Mouse (Mus musculus): ENCODE results near the gene Ptpn14. TPM values are rescaled to one million over a fixed set of nuclear protein-coding genes. Genes with fewer than 3 reads are reported as not detected.

The Ptpn14 gene
- polyA plus RNA-seq, 1 experiment from 2014 or later: 5.0 TPM

DNA sequence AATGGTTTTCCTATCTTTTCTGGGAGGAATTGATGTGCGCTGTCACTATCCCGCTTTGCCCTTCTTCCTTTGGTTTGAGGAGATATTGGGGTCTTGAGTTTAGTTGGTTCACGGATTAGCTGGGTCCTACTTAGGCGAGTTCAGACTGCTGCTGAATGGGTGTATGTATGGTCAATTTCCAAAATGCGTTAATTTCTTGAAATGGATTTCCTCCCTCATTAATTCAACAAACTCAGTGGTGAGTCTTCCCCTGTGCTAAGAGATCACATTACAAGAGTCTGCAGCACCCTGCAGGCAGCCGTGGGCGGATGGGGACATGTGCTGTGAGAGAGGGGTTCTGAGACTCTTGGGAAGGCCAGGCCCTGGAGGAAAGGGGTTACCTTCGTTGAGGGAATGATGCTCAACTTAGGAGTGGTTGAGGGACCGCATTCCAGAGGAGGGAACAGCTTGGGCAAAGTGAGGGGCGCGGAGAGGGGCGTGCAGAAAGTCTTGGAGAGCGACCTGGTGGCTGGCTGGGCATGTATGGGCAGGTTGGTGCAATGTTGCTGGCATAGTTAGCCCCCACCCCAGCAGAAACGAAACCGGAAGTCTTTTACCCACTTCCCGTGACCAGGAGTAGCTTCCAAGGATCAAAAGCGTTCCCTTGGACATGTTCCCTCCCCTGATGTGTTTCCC is 1.2 kb downstream of the Ptpn14 start:
- peaks cover 63% of the 10 kb centered on the region for H3K4me1 ChIP-seq (replicated peaks)
- peak overlapping the region; percentile 35 for H3K27ac ChIP-seq
- peak; percentile 18 for DNase-seq (ENCODE audit: low spot score)
- H3K36me3 ChIP-seq: no peaks in the 10 kb centered on the region
- peak overlapping the region; percentile 85 for H3K4me3 ChIP-seq
- no peaks in the 10 kb centered on the region for H3K9me3 ChIP-seq
- WGBS: 8% methylated on average over 17 of the region's 17 CpGs
- peaks cover 37% of the 10 kb centered on the region for H3K27me3 ChIP-seq (ENCODE audit: insufficient read depth, poor library complexity, severe bottlenecking)

DNA sequence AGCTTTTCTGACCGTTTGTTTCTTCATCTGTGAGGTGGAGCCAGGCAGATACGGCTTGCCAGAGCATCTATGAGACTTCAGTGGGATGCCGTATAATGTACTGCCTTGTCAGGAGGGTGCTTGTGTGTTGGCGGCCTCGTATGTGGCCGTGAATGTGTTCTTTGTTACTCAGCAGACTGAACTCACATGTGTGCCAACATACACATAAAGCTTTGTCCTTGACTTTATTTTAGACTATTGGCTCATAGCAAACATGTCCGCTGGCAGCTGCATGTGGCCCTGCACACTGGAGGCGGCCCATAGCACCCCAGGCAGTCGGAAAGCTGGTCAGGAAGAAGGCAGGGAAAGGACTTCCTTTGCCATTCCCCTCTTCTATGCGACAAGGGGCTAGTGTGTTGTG is 3.6 kb downstream of the Ptpn14 start:
- Histone ChIP-seq H3K27me3 (ENCODE audit: insufficient read depth, poor library complexity, severe bottlenecking) (peaks cover 29% of the 10 kb centered on the region), H3K4me1 (replicated peaks) (peaks cover 56% of the 10 kb centered on the region), H3K27ac (no peak overlapping the region), H3K9me3 (no peaks in the 10 kb centered on the region), H3K36me3 (no peaks in the 10 kb centered on the region), H3K4me3 (no peak overlapping the region)
- 73% methylated on average over 10 of the region's 10 CpGs for WGBS
- no peak for DNase-seq (ENCODE audit: low spot score)

DNA sequence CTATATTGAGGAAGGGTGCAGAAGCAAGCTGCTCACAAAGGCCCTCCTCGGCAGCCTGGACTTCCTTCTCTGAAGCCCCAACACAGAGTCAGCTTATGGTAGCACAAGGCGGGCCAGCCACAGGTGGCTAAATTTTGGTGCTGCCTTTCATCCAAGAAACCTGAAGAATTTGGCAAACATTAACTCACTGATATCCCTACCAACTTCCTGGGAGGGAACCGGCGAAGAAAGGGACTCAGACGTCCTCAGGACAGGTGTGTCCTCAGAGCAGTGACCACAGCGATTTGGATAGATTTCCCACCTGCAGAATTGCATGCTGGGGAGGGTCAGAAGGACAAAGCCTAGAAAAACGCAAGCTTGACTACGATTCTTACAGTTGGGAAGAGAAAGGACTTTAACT is 4.1 kb downstream of the Ptpn14 start:
- peaks cover 51% of the 10 kb centered on the region for H3K4me1 ChIP-seq (replicated peaks)
- peaks cover 29% of the 10 kb centered on the region for H3K27me3 ChIP-seq (ENCODE audit: insufficient read depth, poor library complexity, severe bottlenecking)
- WGBS: 79% methylated on average over 8 of the region's 8 CpGs
- H3K4me3 ChIP-seq: no peak overlapping the region
- no peaks in the 10 kb centered on the region for H3K9me3 ChIP-seq
- DNase-seq (ENCODE audit: low spot score): no peak
- no peak overlapping the region for H3K27ac ChIP-seq
- no peaks in the 10 kb centered on the region for H3K36me3 ChIP-seq

DNA sequence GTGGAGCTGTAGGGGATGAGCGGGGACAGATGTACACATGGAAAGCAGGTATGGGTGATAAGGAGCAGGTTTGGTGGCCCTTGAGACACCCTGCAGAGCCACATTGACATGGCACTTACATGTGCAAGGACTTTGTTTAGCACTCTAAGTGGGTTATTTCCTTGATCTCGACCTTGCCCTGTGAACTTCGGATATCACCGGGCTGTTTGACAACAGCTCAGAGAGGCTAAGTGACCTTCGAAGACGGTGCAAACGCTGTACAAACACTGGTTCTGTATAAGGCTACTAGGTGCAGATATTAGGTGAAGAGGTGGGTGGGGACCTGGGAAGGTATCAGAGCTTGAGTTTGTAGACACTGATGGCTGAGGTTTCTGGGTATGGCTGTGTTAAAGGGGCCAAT is 12.0 kb downstream of the Ptpn14 start:
- Histone ChIP-seq H3K27ac (no peak overlapping the region), H3K4me3 (no peak overlapping the region), H3K27me3 (ENCODE audit: insufficient read depth, poor library complexity, severe bottlenecking) (no peaks in the 10 kb centered on the region), H3K4me1 (replicated peaks) (peaks cover 16% of the 10 kb centered on the region), H3K36me3 (0 out of 2 replicates have a peak, but pooled peaks cover 11% of the 10 kb centered on the region), H3K9me3 (no peaks in the 10 kb centered on the region)
- DNase-seq (ENCODE audit: low spot score): no peak
- 91% methylated on average over 7 of the region's 7 CpGs for WGBS

DNA sequence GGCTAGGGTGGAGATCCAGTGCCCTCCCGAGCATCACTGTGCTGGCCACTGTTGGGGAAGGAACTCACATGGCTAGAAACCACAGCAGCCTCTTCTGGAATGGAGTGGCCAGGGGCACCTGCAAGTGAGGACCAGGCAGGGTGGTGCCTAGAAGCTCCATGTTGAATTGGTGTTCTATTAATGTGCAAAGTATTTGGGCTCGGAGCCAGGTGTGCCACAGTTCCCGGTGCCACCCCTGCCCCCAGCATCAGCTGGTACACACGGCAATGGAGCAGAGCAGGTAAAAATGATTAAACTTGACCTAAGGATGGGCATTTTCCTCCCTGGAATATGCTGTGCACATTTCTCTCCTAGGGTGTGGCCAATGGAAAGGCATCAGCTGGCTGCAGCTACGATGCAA is 14.0 kb downstream of the Ptpn14 start:
- Histone ChIP-seq H3K36me3 (0 out of 2 replicates have a peak, but pooled peaks cover 11% of the 10 kb centered on the region), H3K9me3 (no peaks in the 10 kb centered on the region), H3K4me3 (no peak overlapping the region), H3K27ac (no peak overlapping the region), H3K4me1 (replicated peaks) (peaks cover 24% of the 10 kb centered on the region), H3K27me3 (ENCODE audit: insufficient read depth, poor library complexity, severe bottlenecking) (no peaks in the 10 kb centered on the region)
- 93% methylated on average over 5 of the region's 5 CpGs for WGBS
- DNase-seq (ENCODE audit: low spot score): no peak

DNA sequence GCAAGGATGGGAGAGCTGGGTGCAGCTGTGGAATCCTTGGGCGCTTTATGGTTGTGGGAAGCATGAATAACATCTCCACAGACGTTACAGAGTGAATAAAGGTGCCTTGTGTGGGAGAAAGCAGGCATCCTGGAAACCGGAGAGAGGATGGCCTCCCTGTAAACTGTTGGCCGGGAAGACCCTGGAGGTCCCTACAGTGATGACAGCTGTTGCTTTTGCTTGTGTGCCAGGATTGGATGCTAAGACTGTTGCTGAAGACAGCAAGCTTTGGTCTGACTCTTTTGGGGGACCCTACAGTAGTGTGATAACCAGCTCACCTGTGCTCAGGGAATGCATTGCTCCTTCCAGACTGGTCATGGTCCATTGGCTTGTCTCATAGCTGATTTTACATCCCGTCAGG is 15.1 kb downstream of the Ptpn14 start:
- H3K27ac ChIP-seq: no peak overlapping the region
- H3K9me3 ChIP-seq: no peaks in the 10 kb centered on the region
- peaks cover 24% of the 10 kb centered on the region for H3K4me1 ChIP-seq (replicated peaks)
- no peak overlapping the region for H3K4me3 ChIP-seq
- DNase-seq (ENCODE audit: low spot score): no peak
- 90% methylated on average over 5 of the region's 5 CpGs for WGBS
- H3K27me3 ChIP-seq (ENCODE audit: insufficient read depth, poor library complexity, severe bottlenecking): no peaks in the 10 kb centered on the region
- 0 out of 2 replicates have a peak, but pooled peaks cover 11% of the 10 kb centered on the region for H3K36me3 ChIP-seq

DNA sequence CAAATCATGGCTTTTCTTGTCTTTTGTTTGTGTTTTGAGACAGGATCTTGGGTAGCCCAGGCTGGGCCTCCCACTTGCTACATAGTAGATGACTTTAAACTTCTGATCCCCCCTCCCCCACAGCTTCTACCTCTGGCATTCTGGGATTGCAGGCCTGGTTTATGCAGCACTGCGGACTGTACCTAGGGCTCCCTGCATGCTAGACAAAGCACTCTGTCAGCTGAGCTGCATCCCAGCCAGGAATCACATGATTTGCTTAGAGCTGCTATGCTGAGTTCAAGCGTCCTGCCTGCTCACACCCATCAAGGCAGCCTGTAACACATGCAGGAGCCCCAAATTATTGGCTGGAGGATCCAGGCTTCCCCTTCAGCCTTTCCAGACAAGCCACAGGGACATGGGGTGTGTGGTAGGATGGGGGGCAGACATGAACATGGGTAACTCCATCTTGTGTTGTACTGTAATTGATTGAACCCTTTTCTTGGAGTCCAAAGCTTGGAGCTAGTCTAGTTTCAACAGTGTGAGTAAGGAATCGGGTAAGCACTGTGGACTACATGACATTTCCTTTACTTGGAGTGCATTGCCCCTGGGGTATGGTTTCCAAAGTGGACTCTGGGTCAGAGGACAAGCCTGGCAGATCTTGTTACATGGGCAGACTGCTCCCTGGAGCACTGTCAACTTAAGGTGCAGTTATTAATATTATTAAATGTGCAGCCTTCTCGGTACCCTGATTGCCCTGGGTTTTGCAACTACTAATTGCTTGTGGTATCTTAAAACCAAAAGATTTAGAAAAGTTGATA is 17.0 kb downstream of the Ptpn14 start:
- Histone ChIP-seq H3K36me3 (peaks cover 8% of the 10 kb centered on the region; the same call in 1 of the 2 replicates), H3K4me1 (replicated peaks) (peaks cover 13% of the 10 kb centered on the region), H3K9me3 (no peaks in the 10 kb centered on the region), H3K27me3 (ENCODE audit: insufficient read depth, poor library complexity, severe bottlenecking) (no peaks in the 10 kb centered on the region), H3K27ac (peak overlapping the region; percentile 70), H3K4me3 (no peak overlapping the region)
- no peak for DNase-seq (ENCODE audit: low spot score)
- 55% methylated on average over 4 of the region's 4 CpGs for WGBS

DNA sequence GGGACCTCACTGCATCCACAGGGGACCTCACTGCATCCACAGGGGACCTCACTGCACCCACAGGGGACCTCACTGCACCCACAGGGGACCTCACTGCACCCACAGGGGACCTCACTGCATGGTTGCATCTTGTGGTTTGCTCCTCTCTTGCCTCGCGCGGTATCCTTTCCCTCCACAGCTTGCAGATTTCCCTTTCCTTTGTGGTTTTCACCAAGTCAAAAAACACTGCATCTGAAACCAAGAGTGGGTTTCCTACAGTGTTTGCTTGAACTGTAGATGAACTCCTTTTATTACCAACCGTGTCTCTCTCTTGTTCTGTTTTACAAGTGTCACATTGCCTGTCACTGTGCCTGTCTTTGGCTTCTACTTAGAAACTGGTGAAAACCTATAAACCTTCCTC is 18.5 kb downstream of the Ptpn14 start:
- no peaks in the 10 kb centered on the region for H3K9me3 ChIP-seq
- 86% methylated on average over 4 of the region's 4 CpGs for WGBS
- H3K27ac ChIP-seq: no peak overlapping the region
- no peaks in the 10 kb centered on the region for H3K27me3 ChIP-seq (ENCODE audit: insufficient read depth, poor library complexity, severe bottlenecking)
- no peak overlapping the region for H3K4me3 ChIP-seq
- no peak for DNase-seq (ENCODE audit: low spot score)
- peaks cover 13% of the 10 kb centered on the region for H3K4me1 ChIP-seq (replicated peaks)
- H3K36me3 ChIP-seq: peaks cover 8% of the 10 kb centered on the region; the same call in 1 of the 2 replicates

DNA sequence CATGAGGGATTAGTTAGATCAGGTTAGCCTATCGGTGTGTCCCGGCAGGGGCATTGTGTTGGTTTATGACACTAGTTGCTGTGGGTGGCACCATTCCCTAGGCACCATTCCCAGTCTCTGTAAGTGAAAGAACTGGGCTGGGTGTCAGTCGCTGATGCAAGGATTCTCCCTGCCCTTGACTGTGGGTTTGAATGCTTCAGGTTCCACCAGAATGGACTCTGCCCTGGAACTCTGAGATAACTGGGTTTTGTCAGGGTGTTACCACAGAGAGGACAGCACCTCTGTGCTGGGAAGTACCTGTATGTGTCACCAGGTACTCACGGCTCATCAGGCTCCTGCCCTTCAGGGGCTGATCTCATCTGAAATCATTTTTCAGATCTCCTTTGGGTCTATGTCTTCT is 21.7 kb downstream of the Ptpn14 start:
- 97% methylated on average over 4 of the region's 4 CpGs for WGBS
- Histone ChIP-seq H3K36me3 (peaks cover 6% of the 10 kb centered on the region; the same call in 1 of the 2 replicates), H3K9me3 (no peaks in the 10 kb centered on the region), H3K4me3 (no peak overlapping the region), H3K27me3 (ENCODE audit: insufficient read depth, poor library complexity, severe bottlenecking) (no peaks in the 10 kb centered on the region), H3K4me1 (replicated peaks) (peaks cover 19% of the 10 kb centered on the region), H3K27ac (no peak overlapping the region)
- DNase-seq (ENCODE audit: low spot score): no peak

DNA sequence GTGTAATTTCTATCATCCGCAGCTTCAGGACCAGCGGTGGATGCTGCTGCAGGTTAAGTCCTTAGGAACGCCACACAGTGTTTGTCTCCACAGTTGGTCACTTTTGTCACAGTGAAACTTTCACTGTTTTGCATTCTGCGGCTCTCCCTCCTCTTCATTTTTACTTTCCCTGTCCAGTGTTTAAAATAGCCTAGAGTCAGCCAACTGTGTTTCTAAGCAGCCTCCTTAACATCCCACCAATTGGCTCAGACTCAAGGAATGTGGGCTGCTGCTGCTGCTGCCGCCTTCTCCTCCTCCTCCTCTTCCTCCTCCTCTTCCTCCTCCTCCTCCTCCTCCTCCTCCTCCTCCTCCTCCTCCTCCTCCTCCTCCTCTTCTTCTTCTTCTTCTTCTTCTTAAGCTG is 22.2 kb downstream of the Ptpn14 start:
- Histone ChIP-seq H3K9me3 (no peaks in the 10 kb centered on the region), H3K4me1 (replicated peaks) (peaks cover 19% of the 10 kb centered on the region), H3K27me3 (ENCODE audit: insufficient read depth, poor library complexity, severe bottlenecking) (no peaks in the 10 kb centered on the region), H3K36me3 (peaks cover 6% of the 10 kb centered on the region; the same call in 1 of the 2 replicates), H3K4me3 (no peak overlapping the region), H3K27ac (no peak overlapping the region)
- WGBS: 90% methylated on average over 5 of the region's 5 CpGs
- no peak for DNase-seq (ENCODE audit: low spot score)

DNA sequence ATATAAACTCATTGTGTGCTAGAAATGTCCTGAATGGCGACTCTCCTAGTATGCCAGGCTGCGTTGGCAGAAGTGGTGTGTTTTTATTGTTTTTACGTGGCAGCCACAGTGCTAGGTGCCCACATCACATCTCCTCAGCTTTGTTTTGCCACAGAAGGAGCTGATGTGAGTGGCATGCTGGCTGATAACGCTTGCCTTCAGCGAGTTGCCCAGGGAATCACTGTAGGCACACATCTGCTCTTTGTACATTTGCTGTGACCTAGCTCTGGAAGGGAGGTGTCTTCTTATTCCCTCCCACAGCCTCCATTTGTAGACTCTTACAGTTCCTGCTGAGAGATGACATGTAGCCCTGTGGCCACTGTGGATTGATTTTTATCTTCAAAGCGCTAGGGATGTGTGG is 24.2 kb downstream of the Ptpn14 start:
- DNase-seq (ENCODE audit: low spot score): no peak
- no peaks in the 10 kb centered on the region for H3K27me3 ChIP-seq (ENCODE audit: insufficient read depth, poor library complexity, severe bottlenecking)

DNA sequence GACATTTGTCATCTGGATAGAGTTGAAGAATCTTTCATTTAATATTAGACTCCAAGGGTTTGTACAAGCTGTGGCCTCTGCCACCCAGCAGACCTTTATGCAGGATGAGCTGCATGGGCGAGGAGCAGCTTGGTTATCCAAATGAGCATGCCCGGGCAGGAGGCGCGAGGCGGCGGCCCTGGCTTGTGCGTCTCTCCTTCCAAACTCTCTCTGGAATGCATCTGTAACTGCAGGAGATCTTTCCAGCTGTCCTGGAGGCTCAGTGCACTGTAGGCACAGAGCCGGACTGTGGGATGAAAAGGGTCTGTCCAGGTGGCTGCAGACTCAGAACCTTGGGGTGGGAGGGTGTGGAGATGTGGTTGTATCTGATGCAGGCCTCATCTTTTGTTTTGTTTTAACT is 27.0 kb downstream of the Ptpn14 start:
- Histone ChIP-seq H3K27ac (0 out of 2 replicates have a peak overlapping the region, but pooled peaks have one; percentile 35), H3K9me3 (no peaks in the 10 kb centered on the region), H3K4me3 (no peak overlapping the region), H3K36me3 (peaks cover 3% of the 10 kb centered on the region; the same call in 1 of the 2 replicates), H3K27me3 (ENCODE audit: insufficient read depth, poor library complexity, severe bottlenecking) (no peaks in the 10 kb centered on the region), H3K4me1 (replicated peaks) (peaks cover 30% of the 10 kb centered on the region)
- WGBS: 37% methylated on average over 8 of the region's 8 CpGs
- DNase-seq (ENCODE audit: low spot score): peak; percentile 27

More for the DNA sequence above, 24.2 kb downstream of the Ptpn14 start:
- Histone ChIP-seq H3K27ac (no peak overlapping the region), H3K9me3 (no peaks in the 10 kb centered on the region), H3K36me3 (peaks cover 6% of the 10 kb centered on the region; the same call in 1 of the 2 replicates), H3K4me1 (replicated peaks) (peaks cover 27% of the 10 kb centered on the region), H3K4me3 (no peak overlapping the region)
- 75% methylated on average over 6 of the region's 6 CpGs for WGBS
